Mouse (Mus musculus) spleen, adult 2 months (tissue): ENCODE results near the gene Rdh9. TPM values are rescaled to one million over a fixed set of nuclear protein-coding genes. Genes with fewer than 3 reads are reported as not detected.
"Not testable (repeated sequence)": the region's sequence is repeated elsewhere in the genome, so short reads cannot be mapped to it uniquely, and the experiment has no call there.

Source experiments
- DNase-seq, 2 experiments: peaks; one replicate each; pipeline versions ENCODE4 v3.0.0 to v3.0.0-alpha.2; 2012 to 2021; ENCODE audit warnings: low spot score in 2 of 2, low read depth in 1 of 2
- H3K27ac ChIP-seq: fragments of 200-500 bp; 2 replicates; pipeline ENCODE4 v1.5.1; 2012; ENCODE audit warnings: low read length, inconsistent platforms; ENCODE audit not compliant: insufficient read depth
- H3K27me3 ChIP-seq: fragments of 200-500 bp; 2 replicates; pipeline ENCODE4 v1.6.1; 2012; ENCODE audit warnings: mild to moderate bottlenecking, moderate library complexity, low read length, inconsistent platforms; ENCODE audit not compliant: control insufficient read depth, insufficient read depth
- H3K36me3 ChIP-seq: fragments of 200-500 bp; 2 replicates; pipeline ENCODE4 v1.6.1; 2012; ENCODE audit warnings: mild to moderate bottlenecking, low read length, inconsistent platforms; ENCODE audit not compliant: control insufficient read depth, insufficient read depth
- H3K4me1 ChIP-seq: fragments of 200-500 bp; 2 replicates; pipeline ENCODE4 v1.6.1; 2011; ENCODE audit warnings: inconsistent platforms; ENCODE audit not compliant: control insufficient read depth, insufficient read depth, insufficient read length
- H3K4me3 ChIP-seq: fragments of 200-500 bp; 2 replicates; pipeline ENCODE4 v1.5.1; 2011; ENCODE audit warnings: mild to moderate bottlenecking, inconsistent platforms; ENCODE audit not compliant: insufficient read depth, insufficient read length; ENCODE audit errors: extremely low read depth
- CTCF ChIP-seq: fragments of 200-500 bp; IDR thresholded peaks from 2 replicates; pipeline ENCODE4 v1.5.1; 2011; ENCODE audit warnings: mild to moderate bottlenecking, inconsistent platforms; ENCODE audit not compliant: insufficient read depth, insufficient read length, insufficient replicate concordance; ENCODE audit errors: extremely low read depth
- POLR2A ChIP-seq: fragments of 200-500 bp; IDR thresholded peaks from 2 replicates; pipeline ENCODE4 v1.6.1; 2011; ENCODE audit warnings: low read depth, low read length, inconsistent platforms
- WGBS: fragments of 180-500 bp; shearing (Covaris S2); methylation state at CpG from one replicate; pipeline ENCODE4 v1.1.7; 2018; 5-methylcytosine and 5-hydroxymethylcytosine counted together
- polyA plus RNA-seq: library from polyadenylated mRNA; depleted of rRNA; stranded (reverse); fragments of >200 nt; gene quantifications from 2 replicates; pipeline ENCODE4 v1.2.3, GENCODE M21; 2012

Gene Rdh9
- polyA plus RNA-seq, 1 experiment: 0.18 TPM

- Histone ChIP-seq H3K4me3 (no peak overlapping the region), H3K27ac (no peak overlapping the region), H3K4me1 (no peaks in the 10 kb centered on the region), H3K36me3 (no peaks in the 10 kb centered on the region), H3K27me3 (no peaks in the 10 kb centered on the region)
- no peak for DNase-seq
- 53% methylated on average over 18 of the region's 18 CpGs for WGBS
- TF ChIP-seq POLR2A (no peak), CTCF (no peak)
These were observed 20.3 kb upstream of the Rdh9 start for GRCm38 (mm10) chr10:127755770-127756468.

- Histone ChIP-seq H3K4me3 (no peak within 1 kb of the TSS), H3K27me3 (no peaks in the 10 kb centered on the region), H3K4me1 (no peaks in the 10 kb centered on the region), H3K36me3 (no peaks in the 10 kb centered on the region), H3K27ac (no peak within 1 kb of the TSS)
- DNase-seq: peak in 1 of 2 experiments; percentile 1
- WGBS: 77% methylated on average over 9 of the region's 9 CpGs
- TF ChIP-seq POLR2A (no peak), CTCF (no peak)
These were observed 16.7 kb upstream of the Rdh9 start, which contains the start of the genes Rdh1 and Rdh16f1 for GRCm38 (mm10) chr10:127759181-127760110. Gene Rdh1, plus strand, starts transcription at chr10:127759721. Gene Rdh16f1, plus strand, starts transcription at chr10:127759787.

- not testable (repeated sequence) for H3K4me3 ChIP-seq, H3K36me3 ChIP-seq, H3K4me1 ChIP-seq, H3K27me3 ChIP-seq, H3K27ac ChIP-seq, DNase-seq
- WGBS: 83% methylated on average over 10 of the region's 10 CpGs
These were observed 13.3 kb upstream of the Rdh9 start for GRCm38 (mm10) chr10:127762926-127763325.

- no peak for DNase-seq
- TF ChIP-seq POLR2A: no peak
- no peak for TF ChIP-seq CTCF
- H3K4me1 ChIP-seq: no peaks in the 10 kb centered on the region
- H3K27ac ChIP-seq: no peak overlapping the region
- H3K36me3 ChIP-seq: no peaks in the 10 kb centered on the region
- no peaks in the 10 kb centered on the region for H3K27me3 ChIP-seq
- no peak overlapping the region for H3K4me3 ChIP-seq
- WGBS: 79% methylated on average over 12 of the region's 12 CpGs
These were observed 12.1 kb upstream of the Rdh9 start for GRCm38 (mm10) chr10:127763914-127764680.

GRCm38 (mm10) chr10:127766564-127766963, 9.6 kb upstream of the Rdh9 start:
- Histone ChIP-seq H3K4me3 (no peak overlapping the region), H3K27ac (no peak overlapping the region), H3K36me3 (no peaks in the 10 kb centered on the region), H3K4me1 (no peaks in the 10 kb centered on the region), H3K27me3 (no peaks in the 10 kb centered on the region)
- 87% methylated on average over 1 of the region's 1 CpGs for WGBS
- DNase-seq: no peak
- TF ChIP-seq POLR2A: no peak
- TF ChIP-seq CTCF: no peak

GRCm38 (mm10) chr10:127782321-127782720, 6.1 kb downstream of the Rdh9 start:
- H3K27ac ChIP-seq, H3K4me3 ChIP-seq, H3K4me1 ChIP-seq, H3K36me3 ChIP-seq, DNase-seq, H3K27me3 ChIP-seq: not testable (repeated sequence)
- 95% methylated on average over 17 of the region's 17 CpGs for WGBS

- H3K36me3 ChIP-seq, DNase-seq, H3K27me3 ChIP-seq, H3K4me1 ChIP-seq, H3K4me3 ChIP-seq, H3K27ac ChIP-seq: not testable (repeated sequence)
- WGBS: 90% methylated on average over 1 of the region's 1 CpGs
These were observed 9.2 kb downstream of the Rdh9 start for GRCm38 (mm10) chr10:127785411-127785810.
